Comparison of ENCODE assay signal across 15 mouse cellular contexts in the genomic region with DNA sequence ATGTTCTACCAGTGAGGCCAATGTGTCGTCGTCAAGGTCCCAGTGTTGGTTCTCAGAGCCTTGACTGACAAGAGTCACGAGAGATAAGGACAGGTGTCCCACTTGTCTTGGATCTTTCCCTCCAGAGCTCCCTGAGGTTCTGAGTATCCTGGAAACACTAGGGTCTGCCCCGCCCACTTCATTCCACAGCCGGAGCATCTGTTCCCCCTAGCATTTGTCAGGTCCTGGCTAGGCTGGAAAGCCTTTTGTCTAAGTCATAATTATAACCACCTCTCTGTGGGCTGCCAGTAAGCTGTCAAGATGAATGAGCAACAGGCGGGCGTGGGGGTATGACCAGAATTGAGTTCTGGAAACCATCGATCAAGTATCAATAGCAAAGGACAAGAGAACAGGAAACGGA. TPM values are rescaled to one million over a fixed set of nuclear protein-coding genes. Genes with fewer than 3 reads are reported as not detected.
DNase-seq lines count a peak whose midpoint lies in the region; ATAC-seq and TF ChIP-seq lines count a peak whose summit lies in the region.
"Had no signal": no experiment of that assay in that cellular context is flagged by ENCODE, and none has a peak within 500 bp of the region (broad histone marks: within the 10 kb centered on the region; RNA-seq: fewer than 3 reads in every experiment).

No protein-coding gene starts in this region.

- no peaks in the 10 kb centered on the region for H3K9me3 ChIP-seq in liver, embryonic 12.5 days (replicated peaks)
- H3K9me3 ChIP-seq in liver, embryonic 11.5 days (ENCODE audit: control insufficient read depth, low read length) = no peaks in the 10 kb centered on the region
- no peaks in the 10 kb centered on the region for H3K9me3 ChIP-seq in limb, embryonic 14.5 days (ENCODE audit: control insufficient read depth, low read length)
- H3K9me3 ChIP-seq in stomach, postnatal 0 days (ENCODE audit: control insufficient read depth, low read length) = no peaks in the 10 kb centered on the region
- H3K9me3 ChIP-seq: embryonic facial prominence, embryonic 12.5 days; lung, embryonic 15.5 days; midbrain, embryonic 15.5 days had no signal

- 0 out of 2 replicates have a peak, but pooled peaks cover 2% of the 10 kb centered on the region for H3K27me3 ChIP-seq in liver, embryonic 12.5 days (replicated peaks)
- peaks cover 5% of the 10 kb centered on the region for H3K27me3 ChIP-seq in liver, embryonic 11.5 days (replicated peaks; ENCODE audit: control insufficient read depth, insufficient read depth, low read length)
- H3K27me3 ChIP-seq in limb, embryonic 14.5 days (ENCODE audit: control insufficient read depth, insufficient read depth, low read length) = peaks cover 9% of the 10 kb centered on the region; the same call in 1 of the 2 replicates
- no peaks in the 10 kb centered on the region for H3K27me3 ChIP-seq in stomach, postnatal 0 days (ENCODE audit: control insufficient read depth, insufficient read depth, low read length)

- 53% methylated on average over 9 of the region's 9 CpGs for WGBS in liver, embryonic 12.5 days (ENCODE audit: insufficient replicate concordance)
- WGBS in liver, embryonic 11.5 days = 53% methylated on average over 9 of the region's 9 CpGs
- 43% methylated on average over 9 of the region's 9 CpGs for WGBS in limb, embryonic 14.5 days
- 48% methylated on average over 9 of the region's 9 CpGs for WGBS in stomach, postnatal 0 days

- H3K36me3 ChIP-seq in liver, embryonic 12.5 days = no peaks in the 10 kb centered on the region
- H3K36me3 ChIP-seq in liver, embryonic 11.5 days (ENCODE audit: control insufficient read depth, insufficient read depth, low read length) = no peaks in the 10 kb centered on the region
- H3K36me3 ChIP-seq in limb, embryonic 14.5 days (ENCODE audit: control insufficient read depth, insufficient read depth, low read length) = no peaks in the 10 kb centered on the region
- no peaks in the 10 kb centered on the region for H3K36me3 ChIP-seq in stomach, postnatal 0 days (ENCODE audit: control insufficient read depth, insufficient read depth, low read length)
- H3K36me3 ChIP-seq: embryonic facial prominence, embryonic 12.5 days; lung, embryonic 15.5 days; midbrain, embryonic 15.5 days had no signal

- TF ChIP-seq EP300 in stomach, postnatal 0 days (optimal IDR thresholded peaks at IDR 0.05) = no peak

- TF ChIP-seq POLR2A in limb, embryonic 14.5 days (IDR thresholded peaks at IDR 0.05; ENCODE audit: borderline replicate concordance, extremely low read depth, insufficient read depth, insufficient read length) = no peak

- ATAC-seq in liver, embryonic 12.5 days = no peak
- ATAC-seq in liver, embryonic 11.5 days (replicated peaks; ENCODE audit: low FRiP score) = no peak
- ATAC-seq in limb, embryonic 14.5 days (ENCODE audit: low FRiP score, low read depth) = peak; percentile 73
- no peak for ATAC-seq in stomach, postnatal 0 days (ENCODE audit: low FRiP score, low TSS enrichment)
- ATAC-seq: forebrain, embryonic 14.5 days; midbrain, embryonic 15.5 days had no signal

- no peak for DNase-seq in liver, embryonic 11.5 days (ENCODE audit: low spot score)
- peak; percentile 54 for DNase-seq in R1 (ENCODE audit: low read depth, low spot score)
- DNase-seq in limb, embryonic 14.5 days (ENCODE audit: low spot score) = peak; percentile 34
- DNase-seq in stomach, postnatal 0 days (ENCODE audit: low spot score) = no peak
- no peak for DNase-seq in adrenal gland, postnatal 14 days
- DNase-seq in cerebellum, adult 11 months = no peak
- DNase-seq: adrenal gland, postnatal 25 days; cerebellum, postnatal 14 days; heart, adult 18-20 months; kidney, adult 9 months had no signal

- no peak overlapping the region for H3K4me3 ChIP-seq in liver, embryonic 12.5 days
- no peak overlapping the region for H3K4me3 ChIP-seq in liver, embryonic 11.5 days (ENCODE audit: low read depth, low read length)
- no peak overlapping the region for H3K4me3 ChIP-seq in limb, embryonic 14.5 days (replicated peaks; ENCODE audit: low read length)
- no peak overlapping the region for H3K4me3 ChIP-seq in stomach, postnatal 0 days (ENCODE audit: low read depth, low read length)
- H3K4me3 ChIP-seq: embryonic facial prominence, embryonic 12.5 days; lung, embryonic 15.5 days; midbrain, embryonic 15.5 days had no signal

- H3K4me2 ChIP-seq in liver, embryonic 12.5 days = peak overlapping the region; percentile 25; the same call in 1 of the 2 replicates
- no peak overlapping the region for H3K4me2 ChIP-seq in liver, embryonic 11.5 days
- no peak overlapping the region for H3K4me2 ChIP-seq in limb, embryonic 14.5 days (replicated peaks; ENCODE audit: low read depth, low read length, severe bottlenecking)
- H3K4me2 ChIP-seq in stomach, postnatal 0 days (replicated peaks; ENCODE audit: low read depth) = no peak overlapping the region
- H3K4me2 ChIP-seq: embryonic facial prominence, embryonic 12.5 days; lung, embryonic 15.5 days; midbrain, embryonic 15.5 days had no signal

- no peak overlapping the region for H3K9ac ChIP-seq in liver, embryonic 12.5 days
- H3K9ac ChIP-seq in liver, embryonic 11.5 days (ENCODE audit: low read depth, low read length) = no peak overlapping the region
- H3K9ac ChIP-seq in limb, embryonic 14.5 days (ENCODE audit: low read depth, low read length, severe bottlenecking) = no peak overlapping the region
- H3K9ac ChIP-seq in stomach, postnatal 0 days (ENCODE audit: low read length) = no peak overlapping the region
- H3K9ac ChIP-seq: embryonic facial prominence, embryonic 12.5 days; lung, embryonic 15.5 days; midbrain, embryonic 15.5 days had no signal

- no peak for TF ChIP-seq CTCF in stomach, postnatal 0 days (IDR thresholded peaks at IDR 0.05; ENCODE audit: low read depth)

- H3K4me1 ChIP-seq in liver, embryonic 12.5 days = peaks cover 93% of the 10 kb centered on the region
- H3K4me1 ChIP-seq in liver, embryonic 11.5 days (replicated peaks; ENCODE audit: control insufficient read depth, insufficient read depth, low read length) = peaks cover 33% of the 10 kb centered on the region
- H3K4me1 ChIP-seq in limb, embryonic 14.5 days (ENCODE audit: control insufficient read depth, insufficient read depth, low read length) = no peaks in the 10 kb centered on the region; the same call in 1 of the 2 replicates
- H3K4me1 ChIP-seq in stomach, postnatal 0 days (replicated peaks; ENCODE audit: control insufficient read depth, insufficient read depth) = 0 out of 2 replicates have a peak, but pooled peaks cover 2% of the 10 kb centered on the region
- H3K4me1 ChIP-seq: midbrain, embryonic 15.5 days had no signal

- no peak overlapping the region for H3K27ac ChIP-seq in liver, embryonic 12.5 days
- H3K27ac ChIP-seq in liver, embryonic 11.5 days (ENCODE audit: low read depth, low read length) = no peak overlapping the region
- no peak overlapping the region for H3K27ac ChIP-seq in limb, embryonic 14.5 days (replicated peaks; ENCODE audit: low read depth, low read length)
- peak overlapping the region; percentile 41; the same call in 1 of the 2 replicates for H3K27ac ChIP-seq in stomach, postnatal 0 days (replicated peaks)
- H3K27ac ChIP-seq: lung, embryonic 15.5 days; midbrain, embryonic 15.5 days had no signal

RNA-seq across cellular contexts. Expression of gene Syne3, which starts 6.5 kb away (rescaled TPM):
- polyA plus RNA-seq in liver, embryonic 12.5 days (2016; fragmentation: Nextera tagmentation; extraction: Ambion mirVana) = 2.1 and 2.5 TPM in 2 replicates
- 1.4 and 1.8 TPM in 2 replicates for polyA plus RNA-seq in liver, embryonic 11.5 days (2014; fragmentation: Nextera tagmentation; extraction: Ambion mirVana)
- 2.6 and 3.0 TPM in 2 replicates for polyA plus RNA-seq in limb, embryonic 14.5 days (2012; rRNA removed)
- polyA plus RNA-seq in limb, embryonic 14.5 days (2014; fragmentation: Nextera tagmentation; extraction: Ambion mirVana) = 1.2 and 2.0 TPM in 2 replicates
- polyA plus RNA-seq in stomach, postnatal 0 days (2015; fragmentation: Nextera tagmentation; extraction: Ambion mirVana) = 0.62 and 0.72 TPM in 2 replicates
- 8.4 and 10.2 TPM in 2 replicates for total RNA-seq in adrenal gland, postnatal 14 days (2021)

RNA-seq across cellular contexts. Expression of gene Glrx5, which starts 29.3 kb away (rescaled TPM):
- polyA plus RNA-seq in liver, embryonic 12.5 days (2016; fragmentation: Nextera tagmentation; extraction: Ambion mirVana) = 719 and 730 TPM in 2 replicates
- polyA plus RNA-seq in liver, embryonic 11.5 days (2014; fragmentation: Nextera tagmentation; extraction: Ambion mirVana) = 610 and 611 TPM in 2 replicates
- polyA plus RNA-seq in limb, embryonic 14.5 days (2012; rRNA removed) = 70.0 and 85.1 TPM in 2 replicates
- polyA plus RNA-seq in limb, embryonic 14.5 days (2014; fragmentation: Nextera tagmentation; extraction: Ambion mirVana) = 163 and 175 TPM in 2 replicates
- polyA plus RNA-seq in stomach, postnatal 0 days (2015; fragmentation: Nextera tagmentation; extraction: Ambion mirVana) = 125 and 134 TPM in 2 replicates
- total RNA-seq in adrenal gland, postnatal 14 days (2021) = 172 and 183 TPM in 2 replicates

Comparison
In these comparisons a context has a peak if more than half of its experiments do, and no peak if none do; other contexts are left out.
1. DNase-seq: peak in R1 (single experiment) and limb, embryonic 14.5 days (single experiment); none in liver, embryonic 11.5 days (single experiment), stomach, postnatal 0 days (single experiment), adrenal gland, postnatal 14 days (single experiment) and cerebellum, adult 11 months (single experiment).